Mouse (Mus musculus): ENCODE results near the gene Utp14a. TPM values are rescaled to one million over a fixed set of nuclear protein-coding genes. Genes with fewer than 3 reads are reported as not detected.

Utp14a gene
- polyA plus RNA-seq, 1 experiment from 2014 or later, result 24.6 TPM

DNA sequence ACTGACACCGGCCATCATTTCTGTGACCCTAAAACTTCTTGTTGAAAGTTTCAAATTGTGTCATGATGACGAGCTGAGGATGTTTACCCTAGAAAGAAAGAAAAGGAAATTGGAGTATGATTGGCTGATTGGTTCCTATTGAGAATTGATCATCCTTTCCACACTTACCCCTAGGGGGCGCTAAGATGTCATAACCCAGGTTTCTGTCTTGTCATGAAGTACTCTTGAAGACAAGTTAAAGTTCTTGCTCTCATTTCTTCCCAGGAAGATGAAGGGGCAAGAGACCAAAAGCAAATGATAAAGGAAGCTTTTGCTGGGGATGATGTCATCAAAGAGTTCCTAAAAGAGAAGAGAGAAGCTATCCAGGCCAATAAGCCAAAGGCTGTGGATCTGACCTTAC, 21.4 kb downstream of the Utp14a start:
- Histone ChIP-seq H3K27ac (no peak overlapping the region), H3K4me1 (no peaks in the 10 kb centered on the region), H3K4me3 (no peak overlapping the region), H3K27me3 (ENCODE audit: poor library complexity, severe bottlenecking) (no peaks in the 10 kb centered on the region; the same call in 1 of the 2 replicates), H3K36me3 (replicated peaks) (peaks cover 77% of the 10 kb centered on the region), H3K9me3 (no peaks in the 10 kb centered on the region)
- 45% methylated on average over 3 of the region's 3 CpGs for WGBS
- DNase-seq (ENCODE audit: extremely low spot score, low spot score), result peak; percentile 14

GRCm38 (mm10) chrX:48284386-48285005, 27.8 kb downstream of the Utp14a start:
- Histone ChIP-seq H3K4me1 (peaks cover 17% of the 10 kb centered on the region), H3K4me3 (peak overlapping the region; percentile 55), H3K27me3 (ENCODE audit: poor library complexity, severe bottlenecking) (peaks cover 26% of the 10 kb centered on the region), H3K27ac (peak overlapping the region; percentile 92), H3K9me3 (no peaks in the 10 kb centered on the region), H3K36me3 (replicated peaks) (peaks cover 33% of the 10 kb centered on the region)
- peak; percentile 82 for DNase-seq (ENCODE audit: extremely low spot score, low spot score)
- WGBS, result 12% methylated on average over 29 of the region's 37 CpGs

GRCm38 (mm10) chrX:48285006-48285650, 28.5 kb downstream of the Utp14a start:
- WGBS, result 20% methylated on average over 34 of the region's 42 CpGs
- Histone ChIP-seq H3K27me3 (ENCODE audit: poor library complexity, severe bottlenecking) (peaks cover 26% of the 10 kb centered on the region), H3K9me3 (no peaks in the 10 kb centered on the region), H3K4me1 (peaks cover 17% of the 10 kb centered on the region), H3K4me3 (peak overlapping the region; percentile 55), H3K27ac (peak overlapping the region; percentile 92), H3K36me3 (replicated peaks) (peaks cover 27% of the 10 kb centered on the region)
- peak; percentile 83 for DNase-seq (ENCODE audit: extremely low spot score, low spot score)

- DNase-seq (ENCODE audit: extremely low spot score, low spot score), result no peak
- Histone ChIP-seq H3K36me3 (replicated peaks) (peaks cover 22% of the 10 kb centered on the region), H3K4me3 (peak overlapping the region; percentile 55), H3K27me3 (ENCODE audit: poor library complexity, severe bottlenecking) (peaks cover 26% of the 10 kb centered on the region), H3K9me3 (no peaks in the 10 kb centered on the region), H3K27ac (peak overlapping the region; percentile 92), H3K4me1 (peaks cover 17% of the 10 kb centered on the region)
- 9% methylated on average over 23 of the region's 34 CpGs for WGBS
Observed at GRCm38 (mm10) chrX:48285651-48286021, 29.0 kb downstream of the Utp14a start.

DNA sequence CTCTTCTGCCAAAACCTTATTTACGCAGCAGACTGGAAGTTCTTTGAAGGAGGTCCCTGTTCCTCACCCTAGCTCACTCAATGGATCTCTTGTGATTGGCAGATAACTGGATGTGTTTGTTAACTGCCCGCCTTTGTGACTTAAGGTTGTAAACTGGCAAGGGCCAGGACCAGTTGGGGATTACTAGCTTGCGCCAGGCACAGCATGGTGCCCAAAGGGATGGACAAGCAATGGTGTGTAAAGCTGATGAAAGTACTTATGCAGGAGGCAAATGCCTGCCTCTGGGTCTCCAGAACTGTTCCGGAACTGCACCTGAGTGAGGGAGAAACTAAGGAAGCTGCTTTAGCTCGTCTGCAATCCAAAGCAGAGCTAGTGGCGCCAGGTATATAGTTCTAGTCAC, 29.8 kb downstream of the Utp14a start:
- peaks cover 13% of the 10 kb centered on the region for H3K36me3 ChIP-seq (replicated peaks)
- H3K4me3 ChIP-seq, result peak overlapping the region; percentile 55; the same call in 1 of the 2 replicates
- H3K27ac ChIP-seq, result no peak overlapping the region
- DNase-seq (ENCODE audit: extremely low spot score, low spot score), result peak; percentile 15
- WGBS, result 19% methylated on average over 6 of the region's 6 CpGs
- H3K9me3 ChIP-seq, result no peaks in the 10 kb centered on the region
- peaks cover 26% of the 10 kb centered on the region for H3K27me3 ChIP-seq (ENCODE audit: poor library complexity, severe bottlenecking)
- H3K4me1 ChIP-seq, result peaks cover 17% of the 10 kb centered on the region

DNA sequence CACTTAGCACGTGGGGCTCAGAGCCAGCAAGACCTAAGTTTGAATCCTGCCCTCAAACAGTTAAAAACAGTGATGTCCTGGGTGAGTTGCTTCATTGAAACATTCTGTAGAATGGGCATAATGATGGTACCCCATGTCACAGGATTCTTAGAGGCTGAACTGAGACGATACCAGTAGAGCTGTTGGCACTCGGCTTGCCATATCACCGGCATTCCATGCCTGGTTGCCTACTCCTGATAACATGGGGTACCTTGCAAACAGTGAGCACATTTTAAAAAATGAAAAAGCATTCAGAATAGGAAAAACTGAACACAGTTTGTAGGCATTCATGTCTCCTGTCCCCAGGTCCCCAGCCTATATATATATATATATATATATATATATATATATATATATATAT, 31.3 kb downstream of the Utp14a start:
- peaks cover 17% of the 10 kb centered on the region for H3K4me1 ChIP-seq
- H3K4me3 ChIP-seq, result no peak overlapping the region
- no peaks in the 10 kb centered on the region for H3K9me3 ChIP-seq
- no peak overlapping the region for H3K27ac ChIP-seq
- no peaks in the 10 kb centered on the region for H3K36me3 ChIP-seq (replicated peaks)
- DNase-seq (ENCODE audit: extremely low spot score, low spot score), result no peak
- peaks cover 27% of the 10 kb centered on the region for H3K27me3 ChIP-seq (ENCODE audit: poor library complexity, severe bottlenecking)
- 80% methylated on average over 4 of the region's 4 CpGs for WGBS

DNA sequence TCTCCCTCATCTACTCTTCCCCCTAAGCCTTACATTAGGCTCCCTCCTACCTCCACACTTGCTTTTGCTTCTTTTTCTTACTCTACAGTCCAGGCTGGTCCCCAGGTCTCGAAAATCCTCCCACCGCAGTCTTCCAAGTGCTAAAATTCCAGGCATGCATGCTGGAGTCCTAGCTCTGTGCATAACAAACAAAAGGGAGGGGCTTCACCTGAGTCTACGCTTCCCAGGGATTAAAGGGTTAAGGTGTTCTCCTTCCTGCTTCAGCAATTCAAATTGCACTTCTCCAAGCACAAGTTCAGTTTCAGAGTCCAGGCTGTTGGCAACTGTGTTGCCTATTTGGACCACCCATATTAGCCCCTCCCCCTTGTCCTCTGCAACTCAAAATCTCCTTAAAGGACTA, 34.8 kb downstream of the Utp14a start:
- Histone ChIP-seq H3K27me3 (ENCODE audit: poor library complexity, severe bottlenecking) (peaks cover 20% of the 10 kb centered on the region), H3K36me3 (replicated peaks) (no peaks in the 10 kb centered on the region), H3K27ac (no peak overlapping the region), H3K4me3 (no peak overlapping the region), H3K9me3 (no peaks in the 10 kb centered on the region), H3K4me1 (peaks cover 10% of the 10 kb centered on the region)
- WGBS, result 41% methylated on average over 3 of the region's 3 CpGs
- no peak for DNase-seq (ENCODE audit: extremely low spot score, low spot score)

GRCm38 (mm10) chrX:48305356-48305755, 48.7 kb downstream of the Utp14a start:
- H3K4me3 ChIP-seq, result no peak overlapping the region
- H3K27ac ChIP-seq, result no peak overlapping the region
- no peak for DNase-seq (ENCODE audit: extremely low spot score, low spot score)
- H3K27me3 ChIP-seq (ENCODE audit: poor library complexity, severe bottlenecking), result peaks cover 15% of the 10 kb centered on the region
- H3K9me3 ChIP-seq, result no peaks in the 10 kb centered on the region
- 87% methylated on average over 4 of the region's 4 CpGs for WGBS
- H3K36me3 ChIP-seq (replicated peaks), result no peaks in the 10 kb centered on the region
- H3K4me1 ChIP-seq, result peaks cover 5% of the 10 kb centered on the region

DNA sequence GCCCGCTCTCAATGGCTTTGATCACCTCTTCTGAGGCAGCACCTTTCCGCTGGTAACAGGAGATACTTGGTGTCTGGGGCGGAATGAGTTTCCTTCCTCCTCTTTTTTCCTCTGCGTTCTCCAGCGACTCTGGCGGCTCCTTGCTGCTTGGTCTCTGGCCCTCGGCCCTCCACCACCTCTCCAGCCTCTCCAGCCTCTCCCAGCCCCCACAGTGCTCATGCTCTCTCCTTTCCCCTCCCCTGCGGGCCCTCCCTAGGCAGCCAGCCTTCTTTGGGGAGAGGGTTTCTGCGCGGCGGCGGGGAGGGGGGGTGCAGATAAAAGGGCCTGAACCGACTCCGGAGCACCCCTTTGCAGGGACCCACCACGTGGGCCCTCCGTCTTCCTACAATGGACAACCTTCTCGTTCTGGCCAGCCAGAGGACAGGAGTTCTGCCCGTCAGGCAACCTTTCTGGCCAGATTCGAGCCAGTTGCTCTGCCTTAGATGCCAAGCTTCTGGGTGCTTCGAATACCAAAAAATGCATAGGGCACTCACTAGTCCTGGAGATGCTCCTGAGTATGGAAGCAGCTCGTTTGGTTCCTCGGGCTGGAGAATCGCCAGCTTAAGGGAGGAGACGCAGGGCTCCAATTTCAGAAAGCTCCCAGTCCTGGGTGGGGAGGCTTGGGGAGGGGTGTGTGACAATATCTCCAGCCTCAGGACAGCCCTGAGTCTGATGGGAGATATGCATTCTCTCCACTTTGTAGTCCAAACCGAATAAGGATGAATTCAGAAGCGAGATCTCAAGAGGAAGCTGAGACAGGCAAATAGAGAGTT, 54.2 kb downstream of the Utp14a start:
- H3K4me1 ChIP-seq, result peaks cover 31% of the 10 kb centered on the region
- no peaks in the 10 kb centered on the region for H3K9me3 ChIP-seq
- peak overlapping the region; percentile 78 for H3K27ac ChIP-seq
- peak; percentile 17 for DNase-seq (ENCODE audit: extremely low spot score, low spot score)
- WGBS, result 22% methylated on average over 26 of the region's 26 CpGs
- no peaks in the 10 kb centered on the region for H3K36me3 ChIP-seq (replicated peaks)
- peak overlapping the region; percentile 40 for H3K4me3 ChIP-seq
- peaks cover 65% of the 10 kb centered on the region for H3K27me3 ChIP-seq (ENCODE audit: poor library complexity, severe bottlenecking)

DNA sequence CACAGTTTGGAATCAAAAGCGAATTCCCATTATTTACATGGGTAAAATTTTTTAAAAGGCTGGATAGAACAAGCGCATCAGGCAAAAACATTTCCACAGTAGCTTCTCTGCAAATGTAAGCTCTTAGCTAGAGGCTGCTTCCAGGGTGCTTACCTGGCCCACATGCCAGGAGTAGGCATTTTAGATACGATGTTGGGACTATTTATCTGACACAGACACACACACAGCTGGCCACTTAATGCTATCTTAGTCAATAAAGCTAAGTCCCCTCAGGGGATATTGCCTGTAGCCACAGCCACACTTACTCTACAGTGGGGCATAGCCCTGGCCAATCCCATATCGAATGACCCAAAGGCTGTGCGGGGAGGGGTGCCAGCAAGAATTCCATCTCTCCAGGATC, 55.1 kb downstream of the Utp14a start:
- Histone ChIP-seq H3K27ac (no peak overlapping the region), H3K4me1 (peaks cover 31% of the 10 kb centered on the region), H3K27me3 (ENCODE audit: poor library complexity, severe bottlenecking) (peaks cover 73% of the 10 kb centered on the region), H3K9me3 (no peaks in the 10 kb centered on the region), H3K36me3 (replicated peaks) (no peaks in the 10 kb centered on the region), H3K4me3 (no peak overlapping the region)
- no peak for DNase-seq (ENCODE audit: extremely low spot score, low spot score)
- 74% methylated on average over 5 of the region's 5 CpGs for WGBS

GRCm38 (mm10) chrX:48314530-48315079, 57.9 kb downstream of the Utp14a start:
- WGBS, result 16% methylated on average over 33 of the region's 33 CpGs
- Histone ChIP-seq H3K4me3 (peak overlapping the region; percentile 54), H3K36me3 (replicated peaks) (no peaks in the 10 kb centered on the region), H3K27me3 (ENCODE audit: poor library complexity, severe bottlenecking) (peaks cover 87% of the 10 kb centered on the region), H3K27ac (peak overlapping the region; percentile 71), H3K4me1 (peaks cover 31% of the 10 kb centered on the region), H3K9me3 (no peaks in the 10 kb centered on the region)
- peak; percentile 71 for DNase-seq (ENCODE audit: extremely low spot score, low spot score)

DNA sequence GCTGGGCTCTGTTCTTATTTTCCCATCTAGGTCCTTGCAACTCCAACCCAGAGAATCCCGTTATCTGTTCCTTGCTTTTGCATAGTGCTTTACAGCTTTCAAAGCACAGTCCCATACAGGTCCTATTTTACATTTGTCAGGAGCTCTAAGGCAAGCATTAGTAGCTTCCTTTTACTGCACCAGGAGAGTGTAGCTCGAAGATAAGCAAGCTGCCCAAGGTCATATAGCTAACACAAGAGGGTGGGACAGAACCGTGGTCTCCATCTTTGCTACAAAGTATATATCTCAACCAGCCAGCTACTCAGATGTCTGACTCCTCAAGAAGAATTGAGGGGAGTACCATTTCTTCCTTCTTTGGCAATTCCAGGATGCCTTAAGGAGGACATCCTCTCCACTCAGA, 60.8 kb downstream of the Utp14a start:
- DNase-seq (ENCODE audit: extremely low spot score, low spot score), result no peak
- Histone ChIP-seq H3K4me3 (no peak overlapping the region), H3K9me3 (no peaks in the 10 kb centered on the region), H3K4me1 (peaks cover 16% of the 10 kb centered on the region; the same call in 1 of the 2 replicates), H3K36me3 (replicated peaks) (no peaks in the 10 kb centered on the region), H3K27ac (no peak overlapping the region), H3K27me3 (ENCODE audit: poor library complexity, severe bottlenecking) (peaks cover 60% of the 10 kb centered on the region)
- 65% methylated on average over 3 of the region's 3 CpGs for WGBS

Data from forebrain, embryonic 10.5 days (tissue).